Mouse (Mus musculus) stomach, postnatal 0 days (tissue): ENCODE measurements around the gene Nedd9.

Experiments
- CTCF ChIP-seq: IDR thresholded peaks from 2 replicates; pipeline ENCODE4 v1.5.1; 2016; ENCODE audit warnings: antibody characterized with exemption, low read depth, mild to moderate bottlenecking, moderate library complexity
- EP300 ChIP-seq: optimal IDR thresholded peaks from 2 replicates; pipeline ENCODE3; 2016; ENCODE audit warnings: antibody characterized with exemption

DNA sequence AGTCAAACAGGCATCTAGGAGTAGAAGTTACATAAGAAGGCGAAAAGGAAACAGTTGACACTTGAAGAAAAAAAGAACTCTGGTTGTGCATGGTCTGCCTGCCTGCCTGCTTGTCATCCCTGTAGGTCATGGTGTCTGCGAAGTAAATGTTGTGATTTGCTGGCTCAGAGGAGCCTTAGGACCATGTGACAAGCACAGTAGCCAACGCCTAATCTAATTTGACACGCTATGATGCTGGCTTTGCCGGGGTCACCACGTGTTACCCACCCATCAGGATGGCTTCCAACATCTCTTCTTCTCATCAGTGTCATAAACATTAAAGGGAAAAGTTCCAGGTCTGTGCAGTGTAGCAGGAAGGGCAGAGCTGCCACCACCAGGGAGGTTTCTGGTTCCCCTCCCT, 111.5 kb downstream of the Nedd9 start:
- TF ChIP-seq CTCF: no peak
- TF ChIP-seq EP300: no peak
